Mouse (Mus musculus): ENCODE data around the gene Rc3h2.

DNA sequence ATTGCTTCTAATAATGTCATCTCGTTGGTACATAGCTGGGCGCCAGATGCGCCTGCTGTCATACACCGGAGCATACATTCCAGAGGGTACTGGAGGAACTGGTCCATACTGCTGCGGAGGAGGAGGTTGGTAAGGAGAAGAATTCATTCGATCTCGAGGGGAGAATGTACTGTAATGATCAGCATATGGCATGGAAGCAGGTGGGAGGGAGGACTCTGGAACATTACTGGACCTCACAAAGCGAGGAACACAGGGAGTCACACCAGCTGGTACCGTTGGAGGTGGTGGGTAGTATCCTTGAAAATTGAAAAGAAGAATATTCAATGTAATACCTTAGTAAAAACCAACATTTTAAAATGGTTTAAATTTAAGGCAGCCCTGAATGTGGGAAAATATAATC is 39.8 kb downstream of the Rc3h2 start:
- TF ChIP-seq POLR2A (IDR thresholded peaks at IDR 0.05; ENCODE audit: extremely low read depth, insufficient read depth, low read length) = no peak
- TF ChIP-seq CTCF (IDR thresholded peaks at IDR 0.05; ENCODE audit: low read depth, low read length) = no peak
